Mouse (Mus musculus): Measurements from ENCODE around the gene D1Pas1. TPM values are rescaled to one million over a fixed set of nuclear protein-coding genes. Genes with fewer than 3 reads are reported as not detected.

The D1Pas1 gene
- polyA plus RNA-seq, 1 experiment from 2014 or later, result 0.11 TPM

- Histone ChIP-seq H3K9me3 (ENCODE audit: control insufficient read depth, low read length) (no peaks in the 10 kb centered on the region), H3K27ac (ENCODE audit: low read depth, low read length) (no peak overlapping the region), H3K27me3 (replicated peaks; ENCODE audit: control insufficient read depth, insufficient read depth, low read length) (no peaks in the 10 kb centered on the region), H3K4me3 (ENCODE audit: low read depth, low read length) (no peak overlapping the region), H3K4me1 (replicated peaks; ENCODE audit: control insufficient read depth, insufficient read depth, low read length) (no peaks in the 10 kb centered on the region), H3K36me3 (ENCODE audit: control insufficient read depth, insufficient read depth, low read length) (no peaks in the 10 kb centered on the region), H3K9ac (ENCODE audit: low read depth, low read length) (no peak overlapping the region), H3K4me2 (no peak overlapping the region)
- ATAC-seq (replicated peaks; ENCODE audit: low FRiP score) (no peak), DNase-seq (ENCODE audit: low spot score) (no peak)
- WGBS, result 83% methylated on average over 6 of the region's 6 CpGs
Measured at GRCm38 (mm10) chr1:186930888-186931233, 36.4 kb upstream of the D1Pas1 start.

- DNase-seq (ENCODE audit: low spot score) (no peak), ATAC-seq (replicated peaks; ENCODE audit: low FRiP score) (no peak)
- no peaks in the 10 kb centered on the region for H3K4me1 ChIP-seq (replicated peaks; ENCODE audit: control insufficient read depth, insufficient read depth, low read length)
- H3K27me3 ChIP-seq (replicated peaks; ENCODE audit: control insufficient read depth, insufficient read depth, low read length), result no peaks in the 10 kb centered on the region
- H3K9ac ChIP-seq (ENCODE audit: low read depth, low read length), result no peak overlapping the region
- no peaks in the 10 kb centered on the region for H3K9me3 ChIP-seq (ENCODE audit: control insufficient read depth, low read length)
- WGBS, result 90% methylated on average over 1 of the region's 1 CpGs
- no peaks in the 10 kb centered on the region for H3K36me3 ChIP-seq (ENCODE audit: control insufficient read depth, insufficient read depth, low read length)
- H3K27ac ChIP-seq (ENCODE audit: low read depth, low read length), result no peak overlapping the region
- H3K4me2 ChIP-seq, result no peak overlapping the region
- no peak overlapping the region for H3K4me3 ChIP-seq (ENCODE audit: low read depth, low read length)
Measured at GRCm38 (mm10) chr1:186934205-186934604, 33.0 kb upstream of the D1Pas1 start.

DNA sequence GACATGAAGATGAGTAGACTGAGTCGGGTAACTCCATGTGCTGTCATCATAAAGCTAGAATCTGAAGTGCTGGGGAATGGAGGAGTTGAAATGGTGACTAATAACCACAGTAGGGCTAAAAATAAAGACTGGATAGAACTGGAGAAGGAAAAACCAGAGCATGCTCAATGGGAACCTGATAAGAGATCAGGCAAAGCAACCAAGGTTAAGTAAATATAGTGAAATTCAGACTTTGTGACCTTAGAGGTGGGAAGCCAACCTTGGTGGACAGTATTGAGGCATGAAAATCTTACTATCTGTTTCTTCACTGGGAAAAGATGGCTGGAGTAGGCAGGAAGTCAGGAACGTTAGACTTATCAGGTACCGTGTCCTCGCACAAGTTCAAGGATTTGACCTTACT lies 14.8 kb upstream of the D1Pas1 start:
- 73% methylated on average over 4 of the region's 4 CpGs for WGBS
- Histone ChIP-seq H3K27ac (ENCODE audit: low read depth, low read length) (no peak overlapping the region), H3K36me3 (ENCODE audit: control insufficient read depth, insufficient read depth, low read length) (no peaks in the 10 kb centered on the region), H3K9me3 (ENCODE audit: control insufficient read depth, low read length) (no peaks in the 10 kb centered on the region), H3K9ac (ENCODE audit: low read depth, low read length) (no peak overlapping the region), H3K4me3 (ENCODE audit: low read depth, low read length) (no peak overlapping the region), H3K27me3 (replicated peaks; ENCODE audit: control insufficient read depth, insufficient read depth, low read length) (no peaks in the 10 kb centered on the region), H3K4me2 (no peak overlapping the region), H3K4me1 (replicated peaks; ENCODE audit: control insufficient read depth, insufficient read depth, low read length) (no peaks in the 10 kb centered on the region)
- ATAC-seq (replicated peaks; ENCODE audit: low FRiP score) (no peak), DNase-seq (ENCODE audit: low spot score) (no peak)

DNA sequence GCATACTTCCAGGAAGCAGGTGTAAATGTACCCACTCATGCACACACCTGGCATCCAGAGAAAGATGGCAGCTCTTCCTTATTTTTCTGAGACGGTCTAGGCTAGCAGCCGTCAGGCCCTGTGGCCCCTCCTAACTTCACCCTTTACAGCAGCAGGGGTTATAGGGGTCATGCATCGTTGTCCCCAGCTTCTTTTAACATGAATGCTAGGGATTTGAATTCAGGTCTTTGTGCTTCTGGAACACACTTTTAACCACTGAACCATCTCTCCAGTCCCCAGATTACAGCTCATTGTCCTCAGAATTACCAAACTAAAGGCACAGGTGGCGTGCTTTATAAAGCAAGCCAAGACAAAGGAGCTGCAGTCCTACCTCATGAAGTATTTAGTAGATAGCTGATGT lies 12.6 kb upstream of the D1Pas1 start:
- H3K9me3 ChIP-seq (ENCODE audit: control insufficient read depth, low read length), result no peaks in the 10 kb centered on the region
- no peak overlapping the region for H3K4me3 ChIP-seq (ENCODE audit: low read depth, low read length)
- no peaks in the 10 kb centered on the region for H3K4me1 ChIP-seq (replicated peaks; ENCODE audit: control insufficient read depth, insufficient read depth, low read length)
- ATAC-seq (replicated peaks; ENCODE audit: low FRiP score) (no peak), DNase-seq (ENCODE audit: low spot score) (no peak)
- no peak overlapping the region for H3K27ac ChIP-seq (ENCODE audit: low read depth, low read length)
- no peak overlapping the region for H3K9ac ChIP-seq (ENCODE audit: low read depth, low read length)
- 77% methylated on average over 4 of the region's 4 CpGs for WGBS
- no peaks in the 10 kb centered on the region for H3K36me3 ChIP-seq (ENCODE audit: control insufficient read depth, insufficient read depth, low read length)
- H3K4me2 ChIP-seq, result no peak overlapping the region
- H3K27me3 ChIP-seq (replicated peaks; ENCODE audit: control insufficient read depth, insufficient read depth, low read length), result no peaks in the 10 kb centered on the region

DNA sequence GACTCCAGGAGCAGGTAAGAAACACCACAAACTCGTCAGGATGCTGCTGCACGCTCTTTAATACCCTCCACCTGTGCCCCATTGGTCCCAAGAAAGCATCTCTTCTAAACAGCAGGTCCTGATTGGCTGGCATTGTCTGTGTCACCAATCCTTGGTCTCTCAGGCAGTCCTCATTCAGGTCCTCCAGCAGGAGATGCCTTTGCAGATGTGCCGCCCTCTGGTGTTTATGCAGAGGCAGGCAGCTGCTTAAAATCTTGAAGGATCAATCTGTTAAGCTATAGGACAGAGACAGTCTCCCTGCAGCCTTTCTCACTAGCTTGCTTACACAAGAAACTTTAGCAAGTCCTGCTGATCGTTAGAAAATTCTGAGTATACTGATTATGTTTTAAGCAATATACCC lies 7.8 kb upstream of the D1Pas1 start:
- ATAC-seq (replicated peaks; ENCODE audit: low FRiP score) (no peak), DNase-seq (ENCODE audit: low spot score) (no peak)
- Histone ChIP-seq H3K4me2 (no peak overlapping the region), H3K36me3 (ENCODE audit: control insufficient read depth, insufficient read depth, low read length) (no peaks in the 10 kb centered on the region), H3K9ac (ENCODE audit: low read depth, low read length) (no peak overlapping the region), H3K4me3 (ENCODE audit: low read depth, low read length) (no peak overlapping the region), H3K27ac (ENCODE audit: low read depth, low read length) (no peak overlapping the region), H3K4me1 (replicated peaks; ENCODE audit: control insufficient read depth, insufficient read depth, low read length) (no peaks in the 10 kb centered on the region), H3K27me3 (replicated peaks; ENCODE audit: control insufficient read depth, insufficient read depth, low read length) (no peaks in the 10 kb centered on the region), H3K9me3 (ENCODE audit: control insufficient read depth, low read length) (no peaks in the 10 kb centered on the region)
- WGBS, result 46% methylated on average over 4 of the region's 4 CpGs

DNA sequence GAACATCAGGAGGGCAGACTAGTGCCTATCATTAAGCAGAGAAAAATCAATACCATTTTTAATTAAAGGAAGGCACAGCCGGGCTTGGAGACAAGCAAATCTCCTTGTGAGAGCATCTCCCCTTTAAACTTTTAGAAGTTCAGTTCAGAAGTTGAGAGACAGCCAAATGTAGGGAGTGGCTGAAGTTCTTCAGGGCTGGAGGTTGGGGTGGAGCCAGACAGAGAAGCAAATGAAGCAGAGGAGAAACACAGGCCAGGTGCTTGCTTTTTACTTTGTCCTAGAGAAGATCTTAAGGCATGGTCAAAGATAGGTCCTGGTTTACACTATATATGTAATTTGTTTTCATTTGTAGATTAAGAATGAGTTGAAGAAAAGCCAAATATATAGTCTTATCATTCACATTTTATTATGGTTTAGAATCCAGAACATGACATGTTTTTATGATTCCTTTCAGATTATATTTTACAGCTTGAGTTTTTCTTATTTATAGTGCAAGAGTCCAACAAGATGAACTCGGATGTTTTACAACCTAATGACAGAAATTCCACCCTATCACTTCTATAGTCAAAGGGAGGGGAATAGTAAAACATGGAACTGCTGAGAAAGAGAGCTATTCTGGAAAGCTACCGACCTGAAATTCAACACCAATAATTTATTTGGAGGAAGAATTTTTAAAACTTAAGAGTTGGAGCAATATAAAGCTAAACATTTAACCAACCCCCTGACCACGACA lies 2.9 kb upstream of the D1Pas1 start:
- Histone ChIP-seq H3K9ac (ENCODE audit: low read depth, low read length) (no peak overlapping the region), H3K27ac (ENCODE audit: low read depth, low read length) (no peak overlapping the region), H3K4me2 (no peak overlapping the region), H3K27me3 (replicated peaks; ENCODE audit: control insufficient read depth, insufficient read depth, low read length) (no peaks in the 10 kb centered on the region), H3K4me1 (replicated peaks; ENCODE audit: control insufficient read depth, insufficient read depth, low read length) (no peaks in the 10 kb centered on the region), H3K36me3 (ENCODE audit: control insufficient read depth, insufficient read depth, low read length) (no peaks in the 10 kb centered on the region), H3K4me3 (ENCODE audit: low read depth, low read length) (no peak overlapping the region), H3K9me3 (ENCODE audit: control insufficient read depth, low read length) (peaks cover 14% of the 10 kb centered on the region)
- no peak for DNase-seq (ENCODE audit: low spot score)
- WGBS, result 62% methylated on average over 4 of the region's 4 CpGs
- ATAC-seq (replicated peaks; ENCODE audit: low FRiP score), result no peak

DNA sequence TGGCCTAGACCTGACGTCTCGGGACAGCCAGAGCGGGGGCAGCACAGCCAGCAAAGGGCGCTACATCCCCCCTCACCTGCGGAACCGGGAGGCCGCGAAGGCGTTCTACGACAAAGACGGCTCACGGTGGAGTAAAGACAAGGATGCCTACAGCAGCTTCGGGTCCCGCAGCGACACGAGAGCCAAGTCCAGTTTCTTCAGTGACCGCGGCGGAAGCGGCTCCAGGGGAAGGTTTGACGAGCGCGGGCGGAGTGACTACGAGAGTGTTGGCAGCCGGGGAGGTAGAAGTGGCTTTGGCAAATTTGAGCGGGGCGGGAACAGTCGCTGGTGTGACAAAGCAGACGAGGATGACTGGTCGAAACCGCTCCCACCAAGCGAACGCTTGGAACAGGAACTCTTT lies 710 bp downstream of the D1Pas1 start:
- Histone ChIP-seq H3K4me2 (no peak overlapping the region), H3K4me1 (replicated peaks; ENCODE audit: control insufficient read depth, insufficient read depth, low read length) (no peaks in the 10 kb centered on the region), H3K9me3 (ENCODE audit: control insufficient read depth, low read length) (peaks cover 14% of the 10 kb centered on the region), H3K36me3 (ENCODE audit: control insufficient read depth, insufficient read depth, low read length) (no peaks in the 10 kb centered on the region), H3K27ac (ENCODE audit: low read depth, low read length) (no peak overlapping the region), H3K9ac (ENCODE audit: low read depth, low read length) (no peak overlapping the region), H3K27me3 (replicated peaks; ENCODE audit: control insufficient read depth, insufficient read depth, low read length) (no peaks in the 10 kb centered on the region), H3K4me3 (ENCODE audit: low read depth, low read length) (no peak overlapping the region)
- ATAC-seq (replicated peaks; ENCODE audit: low FRiP score), result no peak
- DNase-seq (ENCODE audit: low spot score), result no peak
- WGBS, result 88% methylated on average over 34 of the region's 34 CpGs

GRCm38 (mm10) chr1:186976937-186977540 lies 9.8 kb downstream of the D1Pas1 start:
- DNase-seq (ENCODE audit: low spot score), result no peak
- Histone ChIP-seq H3K27ac (ENCODE audit: low read depth, low read length) (no peak overlapping the region), H3K27me3 (replicated peaks; ENCODE audit: control insufficient read depth, insufficient read depth, low read length) (no peaks in the 10 kb centered on the region), H3K9me3 (ENCODE audit: control insufficient read depth, low read length) (no peaks in the 10 kb centered on the region), H3K4me2 (no peak overlapping the region), H3K9ac (ENCODE audit: low read depth, low read length) (no peak overlapping the region), H3K4me1 (replicated peaks; ENCODE audit: control insufficient read depth, insufficient read depth, low read length) (no peaks in the 10 kb centered on the region), H3K36me3 (ENCODE audit: control insufficient read depth, insufficient read depth, low read length) (no peaks in the 10 kb centered on the region), H3K4me3 (ENCODE audit: low read depth, low read length) (no peak overlapping the region)
- 46% methylated on average over 4 of the region's 4 CpGs for WGBS
- ATAC-seq (replicated peaks; ENCODE audit: low FRiP score), result no peak

DNA sequence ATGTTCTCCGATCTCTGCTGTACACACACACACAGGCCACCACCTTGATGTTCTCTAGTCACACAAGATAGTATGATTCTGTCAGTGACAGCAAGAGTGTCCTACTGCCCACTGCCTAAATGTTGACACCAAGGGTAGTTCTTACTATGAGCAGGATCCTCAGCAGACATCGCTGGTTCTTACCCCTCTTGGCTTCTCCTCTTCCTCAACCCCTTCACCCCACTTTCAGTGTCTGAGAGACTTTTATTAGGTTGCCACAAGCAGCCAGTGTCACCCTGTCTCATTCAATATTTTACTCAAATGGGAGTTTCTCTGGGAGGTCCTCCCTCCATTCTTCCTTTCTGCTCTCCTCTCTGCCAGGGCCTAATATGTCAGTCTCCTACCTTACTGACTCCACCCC lies 10.6 kb downstream of the D1Pas1 start:
- Histone ChIP-seq H3K27ac (ENCODE audit: low read depth, low read length) (no peak overlapping the region), H3K4me1 (replicated peaks; ENCODE audit: control insufficient read depth, insufficient read depth, low read length) (no peaks in the 10 kb centered on the region), H3K9ac (ENCODE audit: low read depth, low read length) (no peak overlapping the region), H3K27me3 (replicated peaks; ENCODE audit: control insufficient read depth, insufficient read depth, low read length) (no peaks in the 10 kb centered on the region), H3K36me3 (ENCODE audit: control insufficient read depth, insufficient read depth, low read length) (no peaks in the 10 kb centered on the region), H3K4me3 (ENCODE audit: low read depth, low read length) (no peak overlapping the region), H3K4me2 (no peak overlapping the region), H3K9me3 (ENCODE audit: control insufficient read depth, low read length) (no peaks in the 10 kb centered on the region)
- ATAC-seq (replicated peaks; ENCODE audit: low FRiP score) (0 out of 2 replicates have a peak, but pooled peaks have one; percentile 40), DNase-seq (ENCODE audit: low spot score) (no peak)
- 79% methylated on average over 2 of the region's 2 CpGs for WGBS

Measured in liver, embryonic 11.5 days (tissue).